Mouse (Mus musculus): Measurements from ENCODE around the gene 1110017D15Rik. TPM values are rescaled to one million over a fixed set of nuclear protein-coding genes. Genes with fewer than 3 reads are reported as not detected.

The 1110017D15Rik gene
- polyA plus RNA-seq (2012; rRNA removed; ENCODE audit: low replicate concordance): 0.11 and 0.49 TPM in 2 replicates

GRCm38 (mm10) chr4:41517233-41517632 lies at the start of gene 1110017D15Rik:
Gene 1110017D15Rik, minus strand, starts transcription at chr4:41517333.

GRCm38 (mm10) chr4:41502986-41503412 lies 14.1 kb downstream of the 1110017D15Rik start, which contains the start of gene AI464131:
Gene AI464131, minus strand, starts transcription at chr4:41503076.

GRCm38 (mm10) chr4:41464345-41465286 lies 52.5 kb downstream of the 1110017D15Rik start, which contains the start of the genes Kif24 and Nudt2:
Gene Kif24, minus strand, starts transcription at chr4:41464887.
Gene Nudt2, plus strand, starts transcription at chr4:41465151.

Other genes starting within 250 kb of the 1110017D15Rik start
- 58.8 and 122 TPM in 2 replicates for gene Ubap2, start 242.2 kb downstream of the 1110017D15Rik start, polyA plus RNA-seq (2012; rRNA removed; ENCODE audit: low replicate concordance)
- gene Dcaf12, start 202.4 kb downstream of the 1110017D15Rik start, polyA plus RNA-seq (2012; rRNA removed; ENCODE audit: low replicate concordance): 24.0 and 33.9 TPM in 2 replicates
- gene Ubap1, start 168.3 kb downstream of the 1110017D15Rik start, polyA plus RNA-seq (2012; rRNA removed; ENCODE audit: low replicate concordance): 20.2 and 39.6 TPM in 2 replicates
- gene Kif24, start 52.4 kb downstream of the 1110017D15Rik start, polyA plus RNA-seq (2012; rRNA removed; ENCODE audit: low replicate concordance): 0.57 and 0.96 TPM in 2 replicates
- gene Nudt2, start 52.2 kb downstream of the 1110017D15Rik start, polyA plus RNA-seq (2012; rRNA removed; ENCODE audit: low replicate concordance): 7.7 and 16.9 TPM in 2 replicates
- 27.6 and 30.7 TPM in 2 replicates for gene AI464131, start 14.3 kb downstream of the 1110017D15Rik start, polyA plus RNA-seq (2012; rRNA removed; ENCODE audit: low replicate concordance)
- 20.6 and 53.7 TPM in 2 replicates for gene Fam219a, start 52.2 kb upstream of the 1110017D15Rik start, polyA plus RNA-seq (2012; rRNA removed; ENCODE audit: low replicate concordance)
- gene Dnaic1, start 52.4 kb upstream of the 1110017D15Rik start, polyA plus RNA-seq (2012; rRNA removed; ENCODE audit: low replicate concordance): 13.4 and 15.1 TPM in 2 replicates
- 43.2 and 78.8 TPM in 2 replicates for gene Enho, start 123.0 kb upstream of the 1110017D15Rik start, polyA plus RNA-seq (2012; rRNA removed; ENCODE audit: low replicate concordance)
- gene Cntfr, start 179.8 kb upstream of the 1110017D15Rik start, polyA plus RNA-seq (2012; rRNA removed; ENCODE audit: low replicate concordance): 15.1 and 23.7 TPM in 2 replicates
- gene Il11ra1, start 182.7 kb upstream of the 1110017D15Rik start, polyA plus RNA-seq (2012; rRNA removed; ENCODE audit: low replicate concordance): 119 and 149 TPM in 2 replicates
- 42.2 and 67.4 TPM in 2 replicates for gene Rpp25l, start 196.2 kb upstream of the 1110017D15Rik start, polyA plus RNA-seq (2012; rRNA removed; ENCODE audit: low replicate concordance)
- 42.8 and 57.2 TPM in 2 replicates for gene Dctn3, start 205.8 kb upstream of the 1110017D15Rik start, polyA plus RNA-seq (2012; rRNA removed; ENCODE audit: low replicate concordance)
- not detected in 2 replicates for gene Arid3c, start 213.8 kb upstream of the 1110017D15Rik start, polyA plus RNA-seq (2012; rRNA removed; ENCODE audit: low replicate concordance)
- 84.5 and 103 TPM in 2 replicates for gene Galt, start 237.9 kb upstream of the 1110017D15Rik start, polyA plus RNA-seq (2012; rRNA removed; ENCODE audit: low replicate concordance)
- 166 and 179 TPM in 2 replicates for gene Sigmar1, start 238.8 kb upstream of the 1110017D15Rik start, polyA plus RNA-seq (2012; rRNA removed; ENCODE audit: low replicate concordance)

Data from mammary gland, adult 2 months (tissue).